Mouse (Mus musculus) lung, embryonic 16.5 days (tissue): Measurements from ENCODE around the gene Rnf115. TPM values are rescaled to one million over a fixed set of nuclear protein-coding genes. Genes with fewer than 3 reads are reported as not detected.
"Not testable (repeated sequence)": the region's sequence is repeated elsewhere in the genome, so short reads cannot be mapped to it uniquely, and the experiment has no call there.

Experiments
- ATAC-seq: fragments of 200-750 bp; cut with Nextera tagmentation; 2 replicates; pipeline ENCODE4 v1.8.0; 2017; ENCODE audit warnings: low read depth, mild to moderate bottlenecking, moderate library complexity
- H3K27ac ChIP-seq: fragments of 300-500 bp; sonication (generic); 2 replicates; pipeline ENCODE4 v1.5.1; 2014; ENCODE audit warnings: mild to moderate bottlenecking, control low read depth, low read length
- H3K27me3 ChIP-seq: fragments of 300-500 bp; sonication (generic); 2 replicates; pipeline ENCODE4 v1.6.1; 2014; ENCODE audit warnings: low read depth, low read length, mixed read lengths; ENCODE audit not compliant: control insufficient read depth, insufficient read depth
- H3K36me3 ChIP-seq: fragments of 300-500 bp; sonication (generic); 2 replicates; pipeline ENCODE4 v1.6.1; 2014; ENCODE audit warnings: low read length; ENCODE audit not compliant: control insufficient read depth, insufficient read depth
- H3K4me1 ChIP-seq: fragments of 300-500 bp; sonication (generic); replicated peaks from 2 replicates; pipeline ENCODE4 v1.6.1; 2014; ENCODE audit warnings: low read length, mixed read lengths; ENCODE audit not compliant: control insufficient read depth, insufficient read depth
- H3K4me2 ChIP-seq: fragments of 300-500 bp; sonication (generic); 2 replicates; pipeline ENCODE4 v1.6.1; 2014; ENCODE audit warnings: low read depth, low read length, control low read depth
- H3K4me3 ChIP-seq: fragments of 300-500 bp; sonication (generic); 2 replicates; pipeline ENCODE4 v1.5.1; 2014; ENCODE audit warnings: mild to moderate bottlenecking, low read length, control low read depth
- H3K9ac ChIP-seq: fragments of 300-500 bp; sonication (generic); 2 replicates; pipeline ENCODE4 v1.6.1; 2014; ENCODE audit warnings: low read length, control low read depth
- H3K9me3 ChIP-seq: fragments of 300-500 bp; sonication (generic); 2 replicates; pipeline ENCODE4 v1.6.1; 2016; ENCODE audit warnings: low read length; ENCODE audit not compliant: control insufficient read depth
- WGBS: fragments of 180-500 bp; shearing (Covaris S2); extraction: QIAGEN DNeasy Blood & Tissue Kit; methylation state at CpG from one replicate; pipeline ENCODE4 v1.1.7; 2014; 5-methylcytosine and 5-hydroxymethylcytosine counted together
- polyA plus RNA-seq: library from polyadenylated mRNA; unstranded; fragments of >200 nt; fragmentation: Nextera tagmentation; extraction: Ambion mirVana; gene quantifications from 2 replicates; pipeline ENCODE4 v1.2.1, GENCODE M21; 2015

Gene Rnf115
- polyA plus RNA-seq: 45.7 and 47.8 TPM in 2 replicates

- Histone ChIP-seq H3K9ac (peak within 1 kb of the TSS; percentile 67), H3K9me3 (no peaks in the 10 kb centered on the region), H3K27ac (peak within 1 kb of the TSS; percentile 53), H3K36me3 (peaks cover 3% of the 10 kb centered on the region; the same call in 1 of the 2 replicates), H3K27me3 (no peaks in the 10 kb centered on the region), H3K4me1 (peaks cover 15% of the 10 kb centered on the region), H3K4me3 (peak within 1 kb of the TSS; percentile 78), H3K4me2 (peak within 1 kb of the TSS; percentile 73)
- peak; percentile 100 for ATAC-seq
- under 1% methylated on average over 35 of the region's 52 CpGs for WGBS
Observed at GRCm38 (mm10) chr3:96727343-96727827, at the start of gene Rnf115, which contains the start of gene Polr3c. Gene Rnf115 (plus strand): TSS chr3:96727664. Gene Polr3c (minus strand): TSS chr3:96727628.

DNA sequence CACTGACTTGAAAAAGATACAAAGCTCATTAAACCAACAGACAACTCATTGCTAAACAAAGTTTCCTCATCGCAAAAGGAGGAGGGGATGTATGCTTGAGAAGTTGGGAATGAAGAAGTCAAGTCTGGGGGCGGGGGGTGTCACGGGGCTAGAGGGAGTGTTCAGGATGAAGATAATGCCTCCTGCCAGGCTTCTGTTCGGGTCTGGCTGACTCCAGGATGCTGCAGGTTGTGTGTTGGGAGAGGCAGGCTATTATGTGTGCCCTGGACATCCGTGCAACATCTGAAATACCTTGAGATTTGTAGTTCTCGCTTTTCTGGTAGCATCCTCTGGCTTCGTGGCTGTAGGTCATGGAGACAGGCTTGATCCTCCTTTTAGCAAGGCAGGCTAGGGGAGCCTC is 49.0 kb upstream of the Rnf115 start:
- Histone ChIP-seq H3K9me3 (no peaks in the 10 kb centered on the region), H3K4me3 (no peak overlapping the region), H3K27ac (no peak overlapping the region), H3K36me3 (no peaks in the 10 kb centered on the region), H3K27me3 (no peaks in the 10 kb centered on the region; the same call in 1 of the 2 replicates), H3K9ac (no peak overlapping the region), H3K4me1 (no peaks in the 10 kb centered on the region), H3K4me2 (no peak overlapping the region)
- WGBS: 65% methylated on average over 7 of the region's 7 CpGs
- ATAC-seq: no peak

DNA sequence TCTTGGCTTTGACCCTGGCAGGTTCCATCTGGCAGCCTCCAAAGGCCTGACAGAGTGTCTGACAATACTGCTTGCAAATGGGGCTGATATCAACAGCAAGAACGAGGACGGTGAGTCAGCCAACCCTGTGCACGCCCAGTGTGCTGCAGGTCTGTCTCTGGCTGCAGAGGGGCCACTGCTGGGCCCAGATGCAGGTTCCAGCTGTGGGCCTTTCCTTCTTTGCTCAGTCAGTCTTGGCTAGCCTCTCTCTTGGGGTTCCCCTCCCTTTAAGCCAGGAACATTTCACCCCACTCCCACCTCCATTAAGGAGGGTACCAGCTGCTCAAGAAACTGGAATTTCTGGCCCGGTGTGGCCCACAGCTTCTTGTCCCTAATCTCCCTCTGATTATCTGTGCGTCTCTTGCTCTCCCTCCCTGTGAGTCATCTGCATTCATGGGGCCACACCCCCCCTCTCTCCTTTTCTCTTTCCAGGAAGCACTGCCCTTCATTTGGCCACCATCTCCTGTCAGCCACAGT is 48.2 kb upstream of the Rnf115 start:
- H3K27ac ChIP-seq: no peak overlapping the region
- 23% methylated on average over 5 of the region's 5 CpGs for WGBS

GRCm38 (mm10) chr3:96680269-96680956 is 47.1 kb upstream of the Rnf115 start:
- Histone ChIP-seq H3K4me3 (no peak overlapping the region), H3K4me1 (0 out of 2 replicates have a peak, but pooled peaks cover 3% of the 10 kb centered on the region), H3K27me3 (peaks cover 10% of the 10 kb centered on the region), H3K9me3 (no peaks in the 10 kb centered on the region), H3K27ac (no peak overlapping the region), H3K36me3 (no peaks in the 10 kb centered on the region), H3K4me2 (no peak overlapping the region), H3K9ac (no peak overlapping the region)
- no peak for ATAC-seq
- 28% methylated on average over 12 of the region's 12 CpGs for WGBS

More for the DNA sequence above, 48.2 kb upstream of the Rnf115 start:
- Histone ChIP-seq H3K4me2 (no peak overlapping the region), H3K27me3 (peaks cover 6% of the 10 kb centered on the region), H3K4me1 (no peaks in the 10 kb centered on the region), H3K4me3 (no peak overlapping the region), H3K9me3 (no peaks in the 10 kb centered on the region), H3K9ac (no peak overlapping the region), H3K36me3 (no peaks in the 10 kb centered on the region)
- ATAC-seq: peak; percentile 17; the same call in 1 of the 2 replicates

DNA sequence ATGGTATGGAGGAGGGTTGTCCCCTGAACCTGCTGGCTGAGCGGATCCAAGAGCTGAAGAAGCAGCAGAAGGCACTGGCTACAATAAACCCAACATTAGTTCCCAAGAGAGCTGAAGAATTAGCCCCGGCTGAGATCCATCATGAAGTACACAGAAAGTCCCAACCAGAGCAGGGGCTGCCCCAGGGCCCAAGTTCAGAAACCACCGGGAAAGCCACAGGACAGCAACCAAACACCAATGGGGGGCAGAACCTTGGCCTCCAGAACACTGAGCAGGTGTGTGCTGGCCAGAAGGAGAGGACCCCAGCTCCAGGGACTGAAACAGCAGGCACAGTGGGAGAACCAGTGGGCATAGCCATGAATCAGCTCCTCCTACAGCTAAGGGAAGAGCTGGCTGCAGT is 44.0 kb upstream of the Rnf115 start:
- no peak overlapping the region for H3K9ac ChIP-seq
- H3K4me3 ChIP-seq: no peak overlapping the region
- 87% methylated on average over 3 of the region's 3 CpGs for WGBS
- no peaks in the 10 kb centered on the region for H3K9me3 ChIP-seq
- H3K27ac ChIP-seq: no peak overlapping the region
- H3K4me1 ChIP-seq: 0 out of 2 replicates have a peak, but pooled peaks cover 3% of the 10 kb centered on the region
- no peaks in the 10 kb centered on the region for H3K36me3 ChIP-seq
- H3K4me2 ChIP-seq: no peak overlapping the region
- ATAC-seq: no peak
- peaks cover 10% of the 10 kb centered on the region for H3K27me3 ChIP-seq

DNA sequence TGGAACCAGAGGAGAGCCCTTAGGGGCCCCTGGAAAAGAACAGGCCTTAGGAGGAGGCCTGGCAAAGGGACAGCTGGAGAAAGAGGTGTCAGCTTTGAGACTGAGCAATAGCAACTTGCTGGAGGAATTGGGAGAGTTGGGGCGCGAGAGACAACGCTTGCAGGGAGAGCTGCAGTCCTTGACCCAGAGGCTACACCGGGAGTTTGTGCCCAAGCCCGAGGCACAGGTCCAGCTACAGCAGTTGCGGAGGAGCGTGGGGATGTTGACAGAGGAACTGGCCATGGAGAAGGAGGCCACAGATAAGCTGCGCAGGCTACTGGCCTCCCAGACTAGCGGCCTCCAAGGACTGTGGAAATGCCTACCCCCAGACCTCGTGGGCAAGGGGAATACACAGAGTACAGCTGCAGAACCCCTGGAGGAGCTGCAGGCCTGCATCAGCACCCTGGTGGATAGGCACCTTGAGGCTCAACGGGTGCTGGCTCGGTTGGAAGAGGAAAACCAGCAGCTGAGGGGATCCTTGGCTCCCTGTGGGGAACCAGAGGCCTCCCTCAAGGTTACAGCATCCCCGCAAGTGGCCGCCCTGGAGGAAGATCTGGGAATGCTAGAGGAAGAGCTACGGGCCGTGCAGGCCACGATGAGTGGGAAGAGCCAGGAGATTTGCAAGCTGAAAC is 43.2 kb upstream of the Rnf115 start:
- no peaks in the 10 kb centered on the region for H3K9me3 ChIP-seq
- WGBS: 43% methylated on average over 17 of the region's 17 CpGs
- ATAC-seq: no peak
- H3K27me3 ChIP-seq: peaks cover 10% of the 10 kb centered on the region
- 0 out of 2 replicates have a peak, but pooled peaks cover 3% of the 10 kb centered on the region for H3K4me1 ChIP-seq
- no peaks in the 10 kb centered on the region for H3K36me3 ChIP-seq
- H3K9ac ChIP-seq: peak overlapping the region; percentile 23
- peak overlapping the region; percentile 49 for H3K4me2 ChIP-seq
- no peak overlapping the region for H3K27ac ChIP-seq
- peak overlapping the region; percentile 29 for H3K4me3 ChIP-seq

DNA sequence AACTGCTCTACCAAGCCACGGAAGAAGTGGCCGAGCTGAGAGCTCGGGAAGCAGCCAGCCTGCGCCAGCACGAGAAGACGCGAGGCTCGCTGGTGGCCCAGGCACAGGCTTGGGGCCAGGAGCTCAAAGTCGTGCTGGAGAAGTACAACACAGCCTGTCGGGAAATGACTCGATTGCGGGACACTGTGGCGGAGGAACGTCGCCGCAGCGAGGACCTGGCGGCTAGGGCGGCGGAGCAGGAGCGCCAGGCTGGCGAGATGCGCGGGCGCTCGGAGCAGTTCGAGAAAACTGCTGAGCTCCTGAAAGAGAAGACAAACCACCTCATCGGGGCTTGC is 42.7 kb upstream of the Rnf115 start:
- ATAC-seq: no peak
- Histone ChIP-seq H3K4me1 (0 out of 2 replicates have a peak, but pooled peaks cover 3% of the 10 kb centered on the region), H3K9ac (peak overlapping the region; percentile 23), H3K27ac (no peak overlapping the region), H3K4me2 (peak overlapping the region; percentile 49), H3K27me3 (peaks cover 10% of the 10 kb centered on the region), H3K4me3 (peak overlapping the region; percentile 29), H3K9me3 (no peaks in the 10 kb centered on the region), H3K36me3 (no peaks in the 10 kb centered on the region)
- 19% methylated on average over 27 of the region's 28 CpGs for WGBS

DNA sequence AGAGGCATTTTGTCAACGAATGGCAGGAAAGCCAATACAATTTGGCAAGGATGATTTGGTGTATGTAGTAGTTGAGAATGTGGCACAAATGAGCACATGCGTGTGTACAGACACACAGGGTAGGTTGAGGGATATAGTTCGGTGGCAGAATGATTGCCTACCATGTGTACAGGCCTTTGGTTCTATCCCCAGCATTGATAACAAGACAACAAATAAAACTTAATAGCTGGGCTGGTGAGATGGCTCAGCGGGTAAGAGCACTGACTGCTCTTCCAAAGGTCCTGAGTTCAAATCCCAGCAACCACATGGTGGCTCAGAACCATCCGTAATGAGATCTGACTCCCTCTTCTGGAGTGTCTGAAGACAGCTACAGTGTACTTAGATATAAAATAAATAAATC is 41.4 kb upstream of the Rnf115 start:
- ATAC-seq, H3K36me3 ChIP-seq, H3K4me1 ChIP-seq, H3K27me3 ChIP-seq, H3K4me2 ChIP-seq, H3K4me3 ChIP-seq, H3K27ac ChIP-seq, H3K9ac ChIP-seq, H3K9me3 ChIP-seq: not testable (repeated sequence)
- WGBS: 89% methylated on average over 5 of the region's 5 CpGs

GRCm38 (mm10) chr3:96688854-96689253 is 38.6 kb upstream of the Rnf115 start:
- no peak for ATAC-seq
- Histone ChIP-seq H3K36me3 (no peaks in the 10 kb centered on the region), H3K9me3 (no peaks in the 10 kb centered on the region), H3K27ac (no peak overlapping the region), H3K4me1 (peaks cover 5% of the 10 kb centered on the region; the same call in 1 of the 2 replicates), H3K4me3 (no peak overlapping the region), H3K4me2 (no peak overlapping the region), H3K27me3 (peaks cover 7% of the 10 kb centered on the region), H3K9ac (no peak overlapping the region)
- WGBS: 72% methylated on average over 11 of the region's 11 CpGs
